Mouse (Mus musculus): Measurements from ENCODE around the gene Sf3a3.

DNA sequence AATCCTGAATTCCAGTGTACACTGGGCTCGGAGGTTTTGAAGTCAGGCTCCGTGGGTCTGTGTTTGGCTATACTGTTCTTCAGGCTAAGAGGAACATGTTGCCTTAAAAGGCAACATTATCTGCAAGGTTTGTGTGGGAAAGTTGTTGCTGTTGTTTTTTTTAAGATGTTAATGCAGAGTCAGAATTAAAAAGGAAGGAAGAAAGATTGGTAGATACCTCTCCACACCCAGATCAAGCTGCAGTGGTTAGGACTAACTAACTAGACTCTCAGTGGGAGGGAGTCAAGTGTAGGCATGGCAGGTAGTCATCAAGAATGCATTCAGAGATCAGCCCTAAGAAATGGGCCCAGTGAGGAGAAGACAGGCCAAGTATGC is 52.0 kb downstream of the Sf3a3 start:
- no peak for TF ChIP-seq FLI1 (IDR thresholded peaks at IDR 0.05; ENCODE audit: low read length)
- no peak for TF ChIP-seq GATA1 (IDR thresholded peaks at IDR 0.05; ENCODE audit: borderline replicate concordance, low read length)

Data from megakaryocyte, embryonic 14.5 days (primary cell).